Mouse (Mus musculus) heart, adult 2 months (tissue): Measurements from ENCODE around the gene Cemip2. TPM values are rescaled to one million over a fixed set of nuclear protein-coding genes. Genes with fewer than 3 reads are reported as not detected.

ENCODE experiments used
- DNase-seq, 2 experiments: peaks; one replicate each; pipeline ENCODE4 v3.0.0; 2021
- H3K27ac ChIP-seq: fragments of 200-600 bp; 2 replicates; pipeline ENCODE4 v1.8.1; 2022
- H3K27me3 ChIP-seq: fragments of 200-500 bp; 2 replicates; pipeline ENCODE4 v1.6.1; 2012; ENCODE audit warnings: mild to moderate bottlenecking, low read length, inconsistent platforms, mixed read lengths; ENCODE audit not compliant: control insufficient read depth, insufficient read depth
- H3K36me3 ChIP-seq: fragments of 200-500 bp; 2 replicates; pipeline ENCODE4 v1.6.1; 2012; ENCODE audit warnings: low read length, inconsistent platforms; ENCODE audit not compliant: control insufficient read depth, insufficient read depth
- H3K4me1 ChIP-seq: fragments of 200-500 bp; 2 replicates; pipeline ENCODE4 v1.6.1; 2011; ENCODE audit warnings: low read length; ENCODE audit not compliant: control insufficient read depth, insufficient read depth
- H3K4me3 ChIP-seq: fragments of 200-600 bp; 2 replicates; pipeline ENCODE4 v1.8.1; 2022
- H3K79me2 ChIP-seq: fragments of 200-500 bp; replicated peaks from 2 replicates; pipeline ENCODE4 v1.6.1; 2012; ENCODE audit warnings: mild to moderate bottlenecking, inconsistent platforms, low read length, moderate library complexity, mixed read lengths; ENCODE audit not compliant: control insufficient read depth, insufficient read depth
- H3K9ac ChIP-seq: fragments of 200-500 bp; 2 replicates; pipeline ENCODE4 v1.6.1; 2012; ENCODE audit warnings: low read depth, mild to moderate bottlenecking, control low read depth, inconsistent platforms, low read length, mixed read lengths
- CTCF ChIP-seq: fragments of 200-600 bp; IDR thresholded peaks from 2 replicates; pipeline ENCODE4 v1.8.1; 2022; ENCODE audit warnings: antibody characterized with exemption, mild to moderate bottlenecking, moderate library complexity
- EP300 ChIP-seq: fragments of 200-500 bp; IDR thresholded peaks from 2 replicates; pipeline ENCODE4 v1.6.1; 2011; ENCODE audit warnings: low read depth, low read length, control low read depth; ENCODE audit not compliant: insufficient read depth
- POLR2A ChIP-seq: fragments of 200-500 bp; IDR thresholded peaks from 2 replicates; pipeline ENCODE4 v1.6.1; 2011; ENCODE audit warnings: mild to moderate bottlenecking, low read depth, low read length, control low read depth; ENCODE audit not compliant: insufficient read depth
- WGBS: fragments of 180-500 bp; shearing (Covaris S2); methylation state at CpG from one replicate; pipeline ENCODE4 v1.1.7; 2018; 5-methylcytosine and 5-hydroxymethylcytosine counted together
- intact Hi-C: fragments of 180-260 bp; cut with DNase I; formaldehyde crosslinking; loops from one replicate; pipeline ENCODE4 v1.15.1; 2025
- polyA plus RNA-seq: library from polyadenylated mRNA; depleted of rRNA; stranded (reverse); fragments of >200 nt; gene quantifications from 2 replicates; pipeline ENCODE4 v1.2.3, GENCODE M21; 2012
- total RNA-seq, 2 experiments: library from RNA; stranded (reverse); gene quantifications; 2 replicates each; pipeline ENCODE4 v1.2.3; 2021

Gene Cemip2
- total and polyA plus RNA-seq, 3 experiments = 4.5 to 11.7 (median 10.7) TPM

GRCm38 (mm10) chr19:21868471-21868870, 90.3 kb downstream of the Cemip2 start:
- intact Hi-C loops = loop anchor here (5.0 kb wide), 1 partner anchor 41 kb away; no protein-coding TSS in a partner anchor
- TF ChIP-seq CTCF (no peak), EP300 (no peak), POLR2A (no peak)
- 53% methylated on average over 2 of the region's 2 CpGs for WGBS
- Histone ChIP-seq H3K9ac (no peak overlapping the region), H3K4me1 (peaks cover 4% of the 10 kb centered on the region), H3K4me3 (no peak overlapping the region), H3K27me3 (no peaks in the 10 kb centered on the region), H3K79me2 (no peaks in the 10 kb centered on the region), H3K27ac (no peak overlapping the region), H3K36me3 (no peaks in the 10 kb centered on the region)
- DNase-seq = no peak

GRCm38 (mm10) chr19:21882110-21882940, 104.2 kb downstream of the Cemip2 start:
- DNase-seq = peak; percentile 43 to 76
- intact Hi-C loops = loop anchor here (5.0 kb wide), 1 partner anchor 60 kb away; no protein-coding TSS in a partner anchor
- Histone ChIP-seq H3K4me3 (peak overlapping the region; percentile 12; the same call in 1 of the 2 replicates), H3K4me1 (peaks cover 8% of the 10 kb centered on the region), H3K27ac (peak overlapping the region; percentile 90), H3K27me3 (no peaks in the 10 kb centered on the region), H3K9ac (0 out of 2 replicates have a peak overlapping the region, but pooled peaks have one; percentile 42), H3K79me2 (no peaks in the 10 kb centered on the region), H3K36me3 (peaks cover 6% of the 10 kb centered on the region; the same call in 1 of the 2 replicates)
- no peak for TF ChIP-seq CTCF
- TF ChIP-seq EP300 = peak; percentile 81
- TF ChIP-seq POLR2A = peak; percentile 42; the same call in 1 of the 2 replicates
- WGBS = 11% methylated on average over 8 of the region's 8 CpGs

GRCm38 (mm10) chr19:21883053-21883452, 104.9 kb downstream of the Cemip2 start:
- peaks cover 8% of the 10 kb centered on the region for H3K4me1 ChIP-seq
- no peaks in the 10 kb centered on the region for H3K79me2 ChIP-seq
- 40% methylated on average over 3 of the region's 3 CpGs for WGBS
- H3K27ac ChIP-seq = peak overlapping the region; percentile 90
- intact Hi-C loops = loop anchor here (5.0 kb wide), 1 partner anchor 59 kb away; no protein-coding TSS in a partner anchor
- no peak for DNase-seq
- peaks cover 6% of the 10 kb centered on the region; the same call in 1 of the 2 replicates for H3K36me3 ChIP-seq
- H3K27me3 ChIP-seq = no peaks in the 10 kb centered on the region
- no peak overlapping the region for H3K4me3 ChIP-seq
- TF ChIP-seq POLR2A = no peak
- no peak for TF ChIP-seq CTCF
- TF ChIP-seq EP300 = no peak
- H3K9ac ChIP-seq = no peak overlapping the region

- 89% methylated on average over 2 of the region's 2 CpGs for WGBS
- Histone ChIP-seq H3K4me1 (peaks cover 8% of the 10 kb centered on the region), H3K27me3 (no peaks in the 10 kb centered on the region), H3K4me3 (no peak overlapping the region), H3K79me2 (no peaks in the 10 kb centered on the region), H3K9ac (no peak overlapping the region), H3K27ac (peak overlapping the region; percentile 41), H3K36me3 (peaks cover 6% of the 10 kb centered on the region; the same call in 1 of the 2 replicates)
- intact Hi-C loops = loop anchor here (5.0 kb wide), 1 partner anchor 58 kb away; no protein-coding TSS in a partner anchor
- DNase-seq = no peak
- TF ChIP-seq CTCF = no peak
- no peak for TF ChIP-seq POLR2A
- TF ChIP-seq EP300 = no peak
Observed at GRCm38 (mm10) chr19:21883922-21884321, 105.8 kb downstream of the Cemip2 start.

- H3K27me3 ChIP-seq = no peaks in the 10 kb centered on the region
- no peak for DNase-seq
- H3K4me3 ChIP-seq = no peak overlapping the region
- H3K27ac ChIP-seq = peak overlapping the region; percentile 41
- no peak for TF ChIP-seq EP300
- TF ChIP-seq CTCF = no peak
- no peak for TF ChIP-seq POLR2A
- peaks cover 6% of the 10 kb centered on the region; the same call in 1 of the 2 replicates for H3K36me3 ChIP-seq
- peaks cover 8% of the 10 kb centered on the region for H3K4me1 ChIP-seq
- no peaks in the 10 kb centered on the region for H3K79me2 ChIP-seq
- 57% methylated on average over 4 of the region's 4 CpGs for WGBS
- H3K9ac ChIP-seq = no peak overlapping the region
- intact Hi-C loops = loop anchor here (5.0 kb wide), 1 partner anchor 58 kb away; no protein-coding TSS in a partner anchor
Observed at GRCm38 (mm10) chr19:21884385-21884784, 106.2 kb downstream of the Cemip2 start.
